Mouse (Mus musculus) CH12.LX (cell line): ENCODE results near the gene Clpb.

Source experiments
- CTCF ChIP-seq, 2 experiments: IDR thresholded peaks in 1 of 2; conservative IDR thresholded peaks in 1 of 2; 2 replicates each; pipeline ENCODE4 v1.5.1; 2011 to 2012; ENCODE audit warnings: low read depth in 2 of 2, low read length in 2 of 2, improper control_type of control experiment in 1 of 2, inconsistent platforms in 1 of 2, mild to moderate bottlenecking in 1 of 2, moderate library complexity in 1 of 2
- HCFC1 ChIP-seq: IDR thresholded peaks from 2 replicates; pipeline ENCODE4 v1.6.1; 2012; ENCODE audit warnings: low read depth, mild to moderate bottlenecking, inconsistent platforms, low read length, improper control_type of control experiment
- NELFE ChIP-seq: IDR thresholded peaks from 2 replicates; pipeline ENCODE4 v1.6.1; 2011; ENCODE audit warnings: low read depth, low read length, improper control_type of control experiment
- POLR2A ChIP-seq: IDR thresholded peaks from 2 replicates; pipeline ENCODE4 v1.6.1; 2011; ENCODE audit warnings: low read depth, mild to moderate bottlenecking, improper control_type of control experiment, low read length
- RCOR1 ChIP-seq: conservative IDR thresholded peaks from 2 replicates; pipeline ENCODE4 v1.6.1; 2012; ENCODE audit warnings: low read depth, mild to moderate bottlenecking, inconsistent platforms, low read length, improper control_type of control experiment
- ZNF384 ChIP-seq: IDR thresholded peaks from 2 replicates; pipeline ENCODE4 v1.6.1; 2012; ENCODE audit warnings: low read depth, low read length, improper control_type of control experiment, inconsistent platforms

- TF ChIP-seq NELFE = no peak
- TF ChIP-seq CTCF (conservative IDR thresholded peaks at IDR 0.05 in 1 of 2, IDR thresholded peaks at IDR 0.05 in 1 of 2; ENCODE audit: low read depth in 2 of 2, low read length in 2 of 2) = no peak
- no peak for TF ChIP-seq RCOR1
- TF ChIP-seq POLR2A = no peak
- TF ChIP-seq ZNF384 = no peak
- TF ChIP-seq HCFC1 = no peak
Measured at GRCm38 (mm10) chr7:101624283-101624682, 39.1 kb upstream of the Clpb start.
